Mouse (Mus musculus) CH12.LX (cell line): ENCODE data around the gene Olfr1355.
"Not testable (repeated sequence)": the region's sequence is repeated elsewhere in the genome, so short reads cannot be mapped to it uniquely, and the experiment has no call there.

Experiments used
- CTCF ChIP-seq, 2 experiments: IDR thresholded peaks in 1 of 2; conservative IDR thresholded peaks in 1 of 2; 2 replicates each; pipeline ENCODE4 v1.5.1; 2011 to 2012; ENCODE audit warnings: low read depth in 2 of 2, low read length in 2 of 2, improper control_type of control experiment in 1 of 2, inconsistent platforms in 1 of 2, mild to moderate bottlenecking in 1 of 2, moderate library complexity in 1 of 2
- E2F4 ChIP-seq: IDR thresholded peaks from 2 replicates; pipeline ENCODE4 v1.6.1; 2011; ENCODE audit warnings: low read depth, low read length, improper control_type of control experiment; ENCODE audit not compliant: insufficient replicate concordance
- MAFK ChIP-seq: IDR thresholded peaks from 2 replicates; pipeline ENCODE4 v1.6.1; 2011; ENCODE audit warnings: low read length, improper control_type of control experiment; ENCODE audit not compliant: insufficient replicate concordance
- MAX ChIP-seq: IDR thresholded peaks from 2 replicates; pipeline ENCODE4 v1.6.1; 2011; ENCODE audit warnings: low read length, improper control_type of control experiment
- MAZ ChIP-seq: IDR thresholded peaks from 2 replicates; pipeline ENCODE4 v1.6.1; 2012; ENCODE audit warnings: low read depth, mild to moderate bottlenecking, inconsistent platforms, low read length, improper control_type of control experiment, moderate library complexity
- PAX5 ChIP-seq: IDR thresholded peaks from 2 replicates; pipeline ENCODE4 v1.6.1; 2012; ENCODE audit warnings: low read length, inconsistent platforms, mixed read lengths
- POLR2A ChIP-seq: IDR thresholded peaks from 2 replicates; pipeline ENCODE4 v1.6.1; 2011; ENCODE audit warnings: low read depth, mild to moderate bottlenecking, improper control_type of control experiment, low read length
- RAD21 ChIP-seq: IDR thresholded peaks from 2 replicates; pipeline ENCODE4 v1.6.1; 2011; ENCODE audit warnings: low read depth, mild to moderate bottlenecking, low read length, improper control_type of control experiment, moderate library complexity
- USF1 ChIP-seq: IDR thresholded peaks from 2 replicates; pipeline ENCODE4 v1.6.1; 2014; ENCODE audit warnings: low read depth, mild to moderate bottlenecking, inconsistent platforms, low read length, improper control_type of control experiment

- TF ChIP-seq CTCF (conservative IDR thresholded peaks at IDR 0.05 in 1 of 2, IDR thresholded peaks at IDR 0.05 in 1 of 2; ENCODE audit: low read depth in 2 of 2, low read length in 2 of 2); USF1; RAD21; PAX5; POLR2A; MAX; E2F4; MAFK; MAZ: not testable (repeated sequence)
These were observed 37.5 kb downstream of the Olfr1355 start, which contains the start of gene Olfr1354 for GRCm38 (mm10) chr10:78912871-78913270.
